ENCODE assay signal across 33 mouse cellular contexts in genomic region chr2:83856236-83856635, GRCm38 (mm10). TPM values are rescaled to one million over a fixed set of nuclear protein-coding genes. Genes with fewer than 3 reads are reported as not detected.
DNase-seq lines count a peak whose midpoint lies in the region; ATAC-seq lines count a peak whose summit lies in the region.
"Had no signal": no experiment of that assay in that cellular context is flagged by ENCODE, and none has a peak within 500 bp of the region (broad histone marks: within the 10 kb centered on the region; RNA-seq: fewer than 3 reads in every experiment).

No protein-coding gene starts in this region.

- no peaks in the 10 kb centered on the region for H3K9me3 ChIP-seq in hindbrain, embryonic 16.5 days (ENCODE audit: control insufficient read depth, low read length)
- H3K9me3 ChIP-seq: heart, embryonic 12.5 days; hindbrain, embryonic 10.5 days; limb, embryonic 15.5 days; neural tube, embryonic 12.5 days had no signal

- H3K36me3 ChIP-seq in hindbrain, embryonic 16.5 days (ENCODE audit: control insufficient read depth, insufficient read depth, low read length) = peaks cover 10% of the 10 kb centered on the region
- H3K36me3 ChIP-seq: heart, embryonic 12.5 days; limb, embryonic 15.5 days had no signal

- no peaks in the 10 kb centered on the region for H3K4me1 ChIP-seq in hindbrain, embryonic 16.5 days (ENCODE audit: control insufficient read depth, insufficient read depth, low read depth, low read length)
- H3K4me1 ChIP-seq: heart, embryonic 12.5 days; hindbrain, embryonic 10.5 days; limb, embryonic 15.5 days; neural tube, embryonic 12.5 days had no signal

- 71% methylated on average over 4 of the region's 4 CpGs for WGBS in hindbrain, embryonic 16.5 days

- no peaks in the 10 kb centered on the region for H3K27me3 ChIP-seq in hindbrain, embryonic 16.5 days (replicated peaks; ENCODE audit: control insufficient read depth, insufficient read depth, low read length)
- H3K27me3 ChIP-seq: heart, embryonic 12.5 days; limb, embryonic 15.5 days; neural tube, embryonic 12.5 days had no signal

- H3K9ac ChIP-seq in hindbrain, embryonic 16.5 days (ENCODE audit: low read depth, low read length) = no peak overlapping the region
- H3K9ac ChIP-seq: heart, embryonic 12.5 days; limb, embryonic 15.5 days; liver, embryonic 14.5 days; neural tube, embryonic 12.5 days had no signal

- no peak overlapping the region for H3K4me3 ChIP-seq in hindbrain, embryonic 16.5 days (ENCODE audit: low read length)
- H3K4me3 ChIP-seq: heart, embryonic 12.5 days; hindbrain, embryonic 10.5 days; left cerebral cortex, adult 2 months; limb, embryonic 15.5 days; myocyte; neural tube, embryonic 12.5 days had no signal

- ATAC-seq in hematopoietic stem cell, adult 5-6 weeks (replicated peaks in 1 of 2; ENCODE audit: insufficient read depth in 1 of 2, low FRiP score in 2 of 2, low TSS enrichment in 1 of 2, low read depth in 1 of 2, poor library complexity in 2 of 2, severe bottlenecking in 2 of 2) = peak; percentile 66 to 82
- 0 out of 2 replicates have a peak, but pooled peaks have one; percentile 24 for ATAC-seq in megakaryocyte, adult 5-6 weeks (ENCODE audit: poor library complexity, severe bottlenecking)
- ATAC-seq in hindbrain, embryonic 16.5 days = no peak
- ATAC-seq: forebrain, embryonic 14.5 days; hindbrain, postnatal 0 days; intestine, embryonic 16.5 days; Patski had no signal

- no peak overlapping the region for H3K4me2 ChIP-seq in hindbrain, embryonic 16.5 days (ENCODE audit: low read length)
- H3K4me2 ChIP-seq: heart, embryonic 12.5 days; limb, embryonic 15.5 days; midbrain, embryonic 11.5 days; neural tube, embryonic 12.5 days had no signal

- H3K27ac ChIP-seq in hindbrain, embryonic 16.5 days (ENCODE audit: low read depth, low read length) = no peak overlapping the region
- H3K27ac ChIP-seq: hindbrain, embryonic 10.5 days; hindbrain, postnatal 0 days; left cerebral cortex, adult 2 months; limb, embryonic 15.5 days; liver, embryonic 14.5 days; neural tube, embryonic 12.5 days; stomach, postnatal 0 days had no signal

- peak; percentile 66 for DNase-seq in A20 (ENCODE audit: low read depth, low spot score)
- DNase-seq in c-Kit-positive CD71-negative TER-119-negative erythroid progenitor cells, embryonic 14.5 days (ENCODE audit: low read depth) = peak; percentile 9
- DNase-seq in kidney, adult 8-10 months = no peak
- DNase-seq in lung, postnatal 36 days = no peak
- DNase-seq: adrenal gland, postnatal 14 days; cerebellum, adult 11-12 months; cerebellum, adult 9-11 months; gastrocnemius, postnatal 25 days; heart, adult 18-20 months; kidney, postnatal 14 days; lung, adult 2 months; lung, postnatal 10 days; right cerebral cortex, adult 18-20 months; spleen, adult 18-20 months; thymus, adult 18-20 months; thymus, postnatal 25 days had no signal

RNA-seq across cellular contexts. Expression of gene Fam171b, which starts 43.8 kb away (rescaled TPM):
- total RNA-seq in hematopoietic stem cell, adult 5-6 weeks (2017) = 0.63 and 0.79 TPM in 2 replicates
- total RNA-seq in megakaryocyte, adult 5-6 weeks (2015) = 0.11 and 0.14 TPM in 2 replicates
- total RNA-seq in megakaryocyte, adult 5-6 weeks (2017) = not detected in 2 replicates
- 77.1 and 80.4 TPM in 2 replicates for polyA plus RNA-seq in hindbrain, embryonic 16.5 days (2015; fragmentation: Nextera tagmentation; extraction: Ambion mirVana)
- total RNA-seq: MEL had no signal

Comparison
In these comparisons a context has a peak if more than half of its experiments do, and no peak if none do; other contexts are left out.
1. DNase-seq: peak in A20 (single experiment) and c-Kit-positive CD71-negative TER-119-negative erythroid progenitor cells, embryonic 14.5 days (single experiment); none in kidney, adult 8-10 months (0 of 2) and lung, postnatal 36 days (single experiment).